Mouse (Mus musculus) MEL (cell line): ENCODE data around the gene Adamtsl3.

Source experiments
- CTCF ChIP-seq, 3 experiments: IDR thresholded peaks in 2 of 3; conservative IDR thresholded peaks in 1 of 3; 2 replicates each; pipeline ENCODE4 v1.5.1; 2011 to 2012; ENCODE audit warnings: low read length in 3 of 3, low read depth in 2 of 3, mild to moderate bottlenecking in 2 of 3, improper control_type of control experiment in 1 of 3, inconsistent platforms in 1 of 3, mixed read lengths in 1 of 3, moderate library complexity in 1 of 3; ENCODE audit not compliant: control insufficient read depth in 1 of 3, insufficient read depth in 1 of 3, poor library complexity in 1 of 3, severe bottlenecking in 1 of 3
- E2F4 ChIP-seq: IDR thresholded peaks from 2 replicates; pipeline ENCODE4 v1.6.1; 2011; ENCODE audit warnings: low read depth, low read length, improper control_type of control experiment, borderline replicate concordance
- ELF1 ChIP-seq: IDR thresholded peaks from 2 replicates; pipeline ENCODE4 v1.6.1; 2014; ENCODE audit warnings: low read depth, mild to moderate bottlenecking, inconsistent platforms, low read length, improper control_type of control experiment, moderate library complexity
- GABPA ChIP-seq: IDR thresholded peaks from 2 replicates; pipeline ENCODE4 v1.6.1; 2012; ENCODE audit warnings: low read depth, mild to moderate bottlenecking, inconsistent platforms, low read length, improper control_type of control experiment, moderate library complexity
- GATA1 ChIP-seq: IDR thresholded peaks from 2 replicates; pipeline ENCODE4 v1.6.1; 2011; ENCODE audit warnings: low read depth, low read length, improper control_type of control experiment
- MAFK ChIP-seq: IDR thresholded peaks from 2 replicates; pipeline ENCODE4 v1.6.1; 2011; ENCODE audit warnings: low read depth, mild to moderate bottlenecking, low read length, improper control_type of control experiment, borderline replicate concordance
- NELFE ChIP-seq: IDR thresholded peaks from 2 replicates; pipeline ENCODE4 v1.6.1; 2011; ENCODE audit warnings: low read depth, low read length, improper control_type of control experiment
- POLR2A ChIP-seq, 2 experiments: IDR thresholded peaks; 2 replicates each; pipeline ENCODE4 v1.6.1; 2011 to 2012; ENCODE audit warnings: low read length in 2 of 2, mild to moderate bottlenecking in 2 of 2, control low read depth in 1 of 2, improper control_type of control experiment in 1 of 2, low read depth in 1 of 2, moderate library complexity in 1 of 2; ENCODE audit not compliant: control insufficient read depth in 1 of 2, insufficient read depth in 1 of 2, poor library complexity in 1 of 2
- POLR2AphosphoS2 ChIP-seq: IDR thresholded peaks from 2 replicates; pipeline ENCODE4 v1.6.1; 2011; ENCODE audit warnings: low read length, improper control_type of control experiment
- SMC3 ChIP-seq: IDR thresholded peaks from 2 replicates; pipeline ENCODE4 v1.6.1; 2011; ENCODE audit warnings: low read depth, low read length, improper control_type of control experiment
- TBP ChIP-seq: IDR thresholded peaks from 2 replicates; pipeline ENCODE4 v1.8.0; 2011; ENCODE audit warnings: low read depth, low read length, improper control_type of control experiment
- USF1 ChIP-seq: IDR thresholded peaks from 2 replicates; pipeline ENCODE4 v1.6.1; 2014; ENCODE audit warnings: low read depth, mild to moderate bottlenecking, inconsistent platforms, low read length, improper control_type of control experiment, moderate library complexity
- ZC3H11A ChIP-seq: IDR thresholded peaks from 2 replicates; pipeline ENCODE4 v1.6.1; 2012; ENCODE audit warnings: low read depth, mild to moderate bottlenecking, inconsistent platforms, low read length, improper control_type of control experiment
- ZMIZ1 ChIP-seq: IDR thresholded peaks from 2 replicates; pipeline ENCODE4 v1.6.1; 2012; ENCODE audit warnings: low read depth, mild to moderate bottlenecking, inconsistent platforms, low read length, improper control_type of control experiment, moderate library complexity

- TF ChIP-seq CTCF (IDR thresholded peaks at IDR 0.05 in 2 of 3, conservative IDR thresholded peaks at IDR 0.05 in 1 of 3; ENCODE audit: control insufficient read depth in 1 of 3, insufficient read depth in 1 of 3, low read depth in 2 of 3, low read length in 3 of 3, poor library complexity in 1 of 3, severe bottlenecking in 1 of 3) = no peak
- no peak for TF ChIP-seq TBP
- TF ChIP-seq MAFK = no peak
- TF ChIP-seq GABPA = no peak
- TF ChIP-seq GATA1 = no peak
- no peak for TF ChIP-seq NELFE
- TF ChIP-seq ELF1 = no peak
- no peak for TF ChIP-seq USF1
- no peak for TF ChIP-seq ZMIZ1
- TF ChIP-seq POLR2A (IDR thresholded peaks at IDR 0.05; ENCODE audit: control insufficient read depth in 1 of 2, insufficient read depth in 1 of 2, low read depth in 1 of 2, low read length in 2 of 2, poor library complexity in 1 of 2) = no peak
- TF ChIP-seq SMC3 = no peak
- TF ChIP-seq E2F4 = no peak
- TF ChIP-seq POLR2AphosphoS2 = no peak
- TF ChIP-seq ZC3H11A = no peak
Measured at GRCm38 (mm10) chr7:82476441-82477221, 141.1 kb downstream of the Adamtsl3 start.
